Mouse (Mus musculus): ENCODE measurements around the gene Camkk2. TPM values are rescaled to one million over a fixed set of nuclear protein-coding genes. Genes with fewer than 3 reads are reported as not detected.
A peak's percentile ranks its signal among the peaks of the same experiment; 100 is the strongest.

Gene Camkk2
- polyA plus RNA-seq, 1 experiment from 2014 or later, result 57.2 TPM

- H3K4me3 ChIP-seq (replicated peaks; ENCODE audit: low read length), result no peak overlapping the region
- 70% methylated on average over 5 of the region's 5 CpGs for WGBS
- H3K36me3 ChIP-seq (replicated peaks; ENCODE audit: control insufficient read depth, insufficient read depth), result no peaks in the 10 kb centered on the region
- H3K4me1 ChIP-seq (replicated peaks; ENCODE audit: control insufficient read depth, insufficient read depth, low read length), result 0 out of 2 replicates have a peak, but pooled peaks cover 4% of the 10 kb centered on the region
- DNase-seq (ENCODE audit: low spot score), result no peak
- H3K27ac ChIP-seq, result no peak overlapping the region
- no peak overlapping the region for H3K9ac ChIP-seq
- ATAC-seq (ENCODE audit: low FRiP score), result no peak
- H3K9me3 ChIP-seq (ENCODE audit: control insufficient read depth, low read length), result no peaks in the 10 kb centered on the region
- no peaks in the 10 kb centered on the region for H3K27me3 ChIP-seq (ENCODE audit: control insufficient read depth, insufficient read depth, low read length)
- no peak overlapping the region for H3K4me2 ChIP-seq (replicated peaks)
Observed at GRCm38 (mm10) chr5:122700837-122701212, 78.4 kb downstream of the Camkk2 start.

GRCm38 (mm10) chr5:122700109-122700836, 78.9 kb downstream of the Camkk2 start:
- no peak for DNase-seq (ENCODE audit: low spot score)
- H3K4me2 ChIP-seq (replicated peaks), result no peak overlapping the region
- whole genome bisulfite sequencing, result 90% methylated on average over 12 of the region's 12 CpGs
- H3K9me3 ChIP-seq (ENCODE audit: control insufficient read depth, low read length), result no peaks in the 10 kb centered on the region
- no peaks in the 10 kb centered on the region for H3K27me3 ChIP-seq (ENCODE audit: control insufficient read depth, insufficient read depth, low read length)
- no peak for ATAC-seq (ENCODE audit: low FRiP score)
- no peak overlapping the region for H3K27ac ChIP-seq
- 0 out of 2 replicates have a peak, but pooled peaks cover 4% of the 10 kb centered on the region for H3K4me1 ChIP-seq (replicated peaks; ENCODE audit: control insufficient read depth, insufficient read depth, low read length)
- no peak overlapping the region for H3K9ac ChIP-seq
- no peak overlapping the region for H3K4me3 ChIP-seq (replicated peaks; ENCODE audit: low read length)
- H3K36me3 ChIP-seq (replicated peaks; ENCODE audit: control insufficient read depth, insufficient read depth), result no peaks in the 10 kb centered on the region

DNA sequence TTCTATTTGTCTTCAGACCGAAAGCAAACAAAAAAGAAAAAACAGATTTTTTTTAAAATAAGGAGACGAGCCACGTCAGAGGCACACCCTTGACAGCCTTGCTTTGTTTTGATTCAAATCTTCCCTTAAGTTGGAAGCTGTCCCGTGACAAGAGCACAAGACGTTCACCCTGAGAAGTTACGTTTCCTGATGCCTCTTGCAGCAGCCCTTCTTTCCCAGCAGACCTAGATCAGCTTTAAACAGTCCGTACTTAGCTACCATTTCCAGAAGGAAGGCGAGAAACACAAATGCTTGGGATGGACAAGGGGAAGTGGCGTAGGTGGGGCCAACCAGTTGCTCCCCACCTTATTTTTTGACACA, 80.5 kb downstream of the Camkk2 start:
- Histone ChIP-seq H3K27ac (no peak overlapping the region), H3K36me3 (replicated peaks; ENCODE audit: control insufficient read depth, insufficient read depth) (no peaks in the 10 kb centered on the region), H3K9me3 (ENCODE audit: control insufficient read depth, low read length) (no peaks in the 10 kb centered on the region), H3K27me3 (ENCODE audit: control insufficient read depth, insufficient read depth, low read length) (no peaks in the 10 kb centered on the region), H3K4me2 (replicated peaks) (no peak overlapping the region), H3K4me1 (replicated peaks; ENCODE audit: control insufficient read depth, insufficient read depth, low read length) (0 out of 2 replicates have a peak, but pooled peaks cover 4% of the 10 kb centered on the region), H3K9ac (no peak overlapping the region), H3K4me3 (replicated peaks; ENCODE audit: low read length) (no peak overlapping the region)
- 82% methylated on average over 9 of the region's 9 CpGs for WGBS
- DNase-seq (ENCODE audit: low spot score), result no peak
- no peak for ATAC-seq (ENCODE audit: low FRiP score)

GRCm38 (mm10) chr5:122698041-122698700, 81.0 kb downstream of the Camkk2 start:
- Histone ChIP-seq H3K9ac (no peak overlapping the region), H3K27ac (no peak overlapping the region), H3K36me3 (replicated peaks; ENCODE audit: control insufficient read depth, insufficient read depth) (no peaks in the 10 kb centered on the region), H3K4me2 (replicated peaks) (no peak overlapping the region), H3K4me1 (replicated peaks; ENCODE audit: control insufficient read depth, insufficient read depth, low read length) (0 out of 2 replicates have a peak, but pooled peaks cover 4% of the 10 kb centered on the region), H3K4me3 (replicated peaks; ENCODE audit: low read length) (no peak overlapping the region), H3K9me3 (ENCODE audit: control insufficient read depth, low read length) (no peaks in the 10 kb centered on the region), H3K27me3 (ENCODE audit: control insufficient read depth, insufficient read depth, low read length) (no peaks in the 10 kb centered on the region)
- ATAC-seq (ENCODE audit: low FRiP score) (no peak), DNase-seq (ENCODE audit: low spot score) (no peak)
- 87% methylated on average over 10 of the region's 10 CpGs for WGBS

- Histone ChIP-seq H3K9me3 (ENCODE audit: control insufficient read depth, low read length) (no peaks in the 10 kb centered on the region), H3K27me3 (ENCODE audit: control insufficient read depth, insufficient read depth, low read length) (no peaks in the 10 kb centered on the region), H3K4me2 (replicated peaks) (no peak overlapping the region), H3K4me1 (replicated peaks; ENCODE audit: control insufficient read depth, insufficient read depth, low read length) (0 out of 2 replicates have a peak, but pooled peaks cover 4% of the 10 kb centered on the region), H3K27ac (no peak overlapping the region), H3K4me3 (replicated peaks; ENCODE audit: low read length) (no peak overlapping the region), H3K36me3 (replicated peaks; ENCODE audit: control insufficient read depth, insufficient read depth) (no peaks in the 10 kb centered on the region), H3K9ac (no peak overlapping the region)
- peak; percentile 66 for DNase-seq (ENCODE audit: low spot score)
- ATAC-seq (ENCODE audit: low FRiP score), result no peak
- WGBS, result 61% methylated on average over 8 of the region's 8 CpGs
Observed at GRCm38 (mm10) chr5:122695516-122695915, 83.7 kb downstream of the Camkk2 start.

DNA sequence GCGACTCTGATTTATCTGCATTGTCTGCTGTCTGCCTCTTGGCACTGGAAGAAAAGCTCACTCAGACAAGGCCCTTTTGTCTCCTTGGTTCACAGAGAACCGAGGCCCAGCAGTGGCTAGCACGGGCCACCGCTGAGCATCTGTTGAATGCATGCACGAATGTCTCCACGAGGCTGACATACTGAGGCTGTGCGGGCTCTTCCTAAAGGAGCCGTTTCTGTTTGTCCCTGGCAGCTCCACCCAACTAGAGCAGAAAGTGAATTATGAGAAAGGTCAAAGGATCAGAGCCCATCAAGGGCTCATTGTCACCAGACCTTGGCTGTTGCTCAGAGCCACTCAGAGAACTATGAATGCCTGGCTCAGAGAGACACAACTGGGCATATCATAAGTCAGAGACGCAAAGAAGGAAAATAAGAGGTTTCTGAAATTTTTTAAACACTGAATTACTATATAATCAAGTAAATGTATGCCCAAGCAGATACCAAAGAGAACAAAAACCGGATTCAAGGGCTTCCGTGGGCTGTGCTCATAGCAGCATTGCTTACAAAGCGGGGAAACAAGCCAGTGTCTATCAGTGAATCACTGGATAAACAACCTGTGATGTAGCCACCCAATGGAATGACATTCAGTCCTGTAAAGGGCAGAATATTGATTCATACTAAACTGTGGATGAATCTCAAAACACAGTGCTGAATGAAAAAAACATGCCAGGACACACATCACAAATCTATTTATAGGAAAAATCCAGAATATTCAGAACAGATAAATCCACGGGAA, 85.6 kb downstream of the Camkk2 start:
- no peak overlapping the region for H3K4me2 ChIP-seq (replicated peaks)
- H3K4me3 ChIP-seq (replicated peaks; ENCODE audit: low read length), result no peak overlapping the region
- peak overlapping the region; percentile 55 for H3K27ac ChIP-seq
- 0 out of 2 replicates have a peak, but pooled peaks cover 4% of the 10 kb centered on the region for H3K4me1 ChIP-seq (replicated peaks; ENCODE audit: control insufficient read depth, insufficient read depth, low read length)
- H3K36me3 ChIP-seq (replicated peaks; ENCODE audit: control insufficient read depth, insufficient read depth), result no peaks in the 10 kb centered on the region
- DNase-seq (ENCODE audit: low spot score) (peak; percentile 64), ATAC-seq (ENCODE audit: low FRiP score) (peak; percentile 88)
- no peaks in the 10 kb centered on the region for H3K27me3 ChIP-seq (ENCODE audit: control insufficient read depth, insufficient read depth, low read length)
- H3K9ac ChIP-seq, result no peak overlapping the region
- WGBS, result 17% methylated on average over 13 of the region's 13 CpGs
- no peaks in the 10 kb centered on the region for H3K9me3 ChIP-seq (ENCODE audit: control insufficient read depth, low read length)

GRCm38 (mm10) chr5:122690486-122690885, 88.7 kb downstream of the Camkk2 start:
- DNase-seq (ENCODE audit: low spot score) (no peak), ATAC-seq (ENCODE audit: low FRiP score) (no peak)
- H3K4me2 ChIP-seq (replicated peaks), result no peak overlapping the region
- WGBS, result 44% methylated on average over 6 of the region's 6 CpGs
- no peak overlapping the region for H3K9ac ChIP-seq
- H3K4me3 ChIP-seq (replicated peaks; ENCODE audit: low read length), result no peak overlapping the region
- H3K9me3 ChIP-seq (ENCODE audit: control insufficient read depth, low read length), result no peaks in the 10 kb centered on the region
- H3K4me1 ChIP-seq (replicated peaks; ENCODE audit: control insufficient read depth, insufficient read depth, low read length), result no peaks in the 10 kb centered on the region
- no peak overlapping the region for H3K27ac ChIP-seq
- no peaks in the 10 kb centered on the region for H3K36me3 ChIP-seq (replicated peaks; ENCODE audit: control insufficient read depth, insufficient read depth)
- H3K27me3 ChIP-seq (ENCODE audit: control insufficient read depth, insufficient read depth, low read length), result no peaks in the 10 kb centered on the region

DNA sequence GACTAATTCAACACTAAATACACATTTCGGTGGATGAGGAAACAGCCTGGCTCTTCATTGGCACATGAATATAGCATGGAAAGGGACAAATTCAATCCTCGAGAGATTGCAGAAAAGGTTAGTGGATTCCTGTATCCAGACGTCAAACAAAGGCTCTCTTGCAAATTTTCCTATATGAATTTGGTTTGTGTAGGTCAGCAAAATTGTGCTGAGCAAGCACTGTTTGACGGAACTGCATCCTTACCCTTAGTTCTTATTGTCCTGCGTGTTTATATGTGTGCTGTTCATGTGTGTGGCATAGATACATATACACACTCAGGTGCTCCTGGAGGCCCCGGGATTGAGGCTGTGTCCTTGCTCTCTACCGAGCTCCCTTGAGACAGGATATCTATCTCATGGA, 90.1 kb downstream of the Camkk2 start:
- ATAC-seq (ENCODE audit: low FRiP score) (no peak), DNase-seq (ENCODE audit: low spot score) (no peak)
- Histone ChIP-seq H3K9me3 (ENCODE audit: control insufficient read depth, low read length) (no peaks in the 10 kb centered on the region), H3K27me3 (ENCODE audit: control insufficient read depth, insufficient read depth, low read length) (no peaks in the 10 kb centered on the region), H3K4me3 (replicated peaks; ENCODE audit: low read length) (no peak overlapping the region), H3K4me2 (replicated peaks) (no peak overlapping the region), H3K36me3 (replicated peaks; ENCODE audit: control insufficient read depth, insufficient read depth) (no peaks in the 10 kb centered on the region), H3K27ac (no peak overlapping the region), H3K4me1 (replicated peaks; ENCODE audit: control insufficient read depth, insufficient read depth, low read length) (no peaks in the 10 kb centered on the region), H3K9ac (no peak overlapping the region)
- WGBS, result 91% methylated on average over 7 of the region's 7 CpGs

DNA sequence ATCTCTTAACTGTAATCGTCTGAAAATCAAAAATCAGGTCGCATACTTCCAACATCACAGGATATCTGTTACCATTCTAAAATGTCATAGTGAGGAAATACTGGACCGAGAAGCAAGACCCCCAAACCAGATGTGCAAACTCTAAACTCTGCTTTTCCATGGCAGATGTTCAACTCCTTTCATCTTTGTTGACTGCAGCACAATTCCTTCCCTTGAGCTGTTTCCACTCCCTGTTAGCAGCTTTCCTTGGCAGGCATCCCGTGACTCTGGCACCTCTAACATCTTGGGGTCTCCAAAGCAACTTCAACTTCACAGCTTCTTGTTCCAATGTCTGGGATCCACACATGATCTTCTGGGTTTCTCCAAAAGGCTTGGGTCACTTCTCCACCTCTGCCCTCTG, 91.8 kb downstream of the Camkk2 start:
- H3K9me3 ChIP-seq (ENCODE audit: control insufficient read depth, low read length), result no peaks in the 10 kb centered on the region
- no peaks in the 10 kb centered on the region for H3K27me3 ChIP-seq (ENCODE audit: control insufficient read depth, insufficient read depth, low read length)
- no peaks in the 10 kb centered on the region for H3K4me1 ChIP-seq (replicated peaks; ENCODE audit: control insufficient read depth, insufficient read depth, low read length)
- no peak overlapping the region for H3K4me3 ChIP-seq (replicated peaks; ENCODE audit: low read length)
- no peak overlapping the region for H3K9ac ChIP-seq
- no peak overlapping the region for H3K4me2 ChIP-seq (replicated peaks)
- ATAC-seq (ENCODE audit: low FRiP score) (no peak), DNase-seq (ENCODE audit: low spot score) (no peak)
- H3K36me3 ChIP-seq (replicated peaks; ENCODE audit: control insufficient read depth, insufficient read depth), result no peaks in the 10 kb centered on the region
- H3K27ac ChIP-seq, result no peak overlapping the region
- WGBS, result 86% methylated on average over 4 of the region's 4 CpGs
